Mouse (Mus musculus): ENCODE results near the gene Gata2.
"Not testable (repeated sequence)": the region's sequence is repeated elsewhere in the genome, so short reads cannot be mapped to it uniquely, and the experiment has no call there.

The Gata2 gene

GRCm38 (mm10) chr6:88193433-88194052, at the start of gene Gata2:
Gata2 (plus strand) TSS chr6:88193891.
- DNase-seq (ENCODE audit: low spot score): no peak

- DNase-seq (ENCODE audit: low spot score): no peak
These were observed 47.9 kb upstream of the Gata2 start for GRCm38 (mm10) chr6:88145793-88146192.

GRCm38 (mm10) chr6:88146576-88146975, 47.1 kb upstream of the Gata2 start:
- DNase-seq (ENCODE audit: low spot score): no peak

- DNase-seq (ENCODE audit: low spot score): no peak
These were observed 46.2 kb upstream of the Gata2 start for GRCm38 (mm10) chr6:88147411-88148003.

- DNase-seq (ENCODE audit: low spot score): no peak
These were observed 42.4 kb upstream of the Gata2 start for GRCm38 (mm10) chr6:88151335-88151734.

- no peak for DNase-seq (ENCODE audit: low spot score)
These were observed 41.5 kb upstream of the Gata2 start for GRCm38 (mm10) chr6:88152127-88152705.

GRCm38 (mm10) chr6:88152979-88153378, 40.7 kb upstream of the Gata2 start:
- DNase-seq (ENCODE audit: low spot score): no peak

GRCm38 (mm10) chr6:88155614-88156013, 38.1 kb upstream of the Gata2 start:
- DNase-seq (ENCODE audit: low spot score): not testable (repeated sequence)

GRCm38 (mm10) chr6:88158790-88159189, 34.9 kb upstream of the Gata2 start:
- no peak for DNase-seq (ENCODE audit: low spot score)

GRCm38 (mm10) chr6:88166054-88166453, 27.6 kb upstream of the Gata2 start:
- no peak for DNase-seq (ENCODE audit: low spot score)

GRCm38 (mm10) chr6:88174191-88174590, 19.5 kb upstream of the Gata2 start:
- DNase-seq (ENCODE audit: low spot score): no peak

GRCm38 (mm10) chr6:88174676-88175075, 19.0 kb upstream of the Gata2 start:
- DNase-seq (ENCODE audit: low spot score): no peak

GRCm38 (mm10) chr6:88184671-88185070, 9.0 kb upstream of the Gata2 start:
- no peak for DNase-seq (ENCODE audit: low spot score)

- no peak for DNase-seq (ENCODE audit: low spot score)
These were observed 5.5 kb upstream of the Gata2 start for GRCm38 (mm10) chr6:88188148-88188547.

GRCm38 (mm10) chr6:88189312-88190042, 4.2 kb upstream of the Gata2 start:
- DNase-seq (ENCODE audit: low spot score): no peak

GRCm38 (mm10) chr6:88190043-88190309, 3.7 kb upstream of the Gata2 start:
- DNase-seq (ENCODE audit: low spot score): no peak

- DNase-seq (ENCODE audit: low spot score): peak; percentile 10
These were observed 3.2 kb upstream of the Gata2 start for GRCm38 (mm10) chr6:88190310-88191023.

- DNase-seq (ENCODE audit: low spot score): no peak
These were observed 2.7 kb upstream of the Gata2 start for GRCm38 (mm10) chr6:88191024-88191365.

- no peak for DNase-seq (ENCODE audit: low spot score)
These were observed 2.1 kb upstream of the Gata2 start for GRCm38 (mm10) chr6:88191411-88192070.

- no peak for DNase-seq (ENCODE audit: low spot score)
These were observed 935 bp upstream of the Gata2 start for GRCm38 (mm10) chr6:88192756-88193155.

- no peak for DNase-seq (ENCODE audit: low spot score)
These were observed 624 bp downstream of the Gata2 start for GRCm38 (mm10) chr6:88194053-88194977.
